In the genomic region with DNA sequence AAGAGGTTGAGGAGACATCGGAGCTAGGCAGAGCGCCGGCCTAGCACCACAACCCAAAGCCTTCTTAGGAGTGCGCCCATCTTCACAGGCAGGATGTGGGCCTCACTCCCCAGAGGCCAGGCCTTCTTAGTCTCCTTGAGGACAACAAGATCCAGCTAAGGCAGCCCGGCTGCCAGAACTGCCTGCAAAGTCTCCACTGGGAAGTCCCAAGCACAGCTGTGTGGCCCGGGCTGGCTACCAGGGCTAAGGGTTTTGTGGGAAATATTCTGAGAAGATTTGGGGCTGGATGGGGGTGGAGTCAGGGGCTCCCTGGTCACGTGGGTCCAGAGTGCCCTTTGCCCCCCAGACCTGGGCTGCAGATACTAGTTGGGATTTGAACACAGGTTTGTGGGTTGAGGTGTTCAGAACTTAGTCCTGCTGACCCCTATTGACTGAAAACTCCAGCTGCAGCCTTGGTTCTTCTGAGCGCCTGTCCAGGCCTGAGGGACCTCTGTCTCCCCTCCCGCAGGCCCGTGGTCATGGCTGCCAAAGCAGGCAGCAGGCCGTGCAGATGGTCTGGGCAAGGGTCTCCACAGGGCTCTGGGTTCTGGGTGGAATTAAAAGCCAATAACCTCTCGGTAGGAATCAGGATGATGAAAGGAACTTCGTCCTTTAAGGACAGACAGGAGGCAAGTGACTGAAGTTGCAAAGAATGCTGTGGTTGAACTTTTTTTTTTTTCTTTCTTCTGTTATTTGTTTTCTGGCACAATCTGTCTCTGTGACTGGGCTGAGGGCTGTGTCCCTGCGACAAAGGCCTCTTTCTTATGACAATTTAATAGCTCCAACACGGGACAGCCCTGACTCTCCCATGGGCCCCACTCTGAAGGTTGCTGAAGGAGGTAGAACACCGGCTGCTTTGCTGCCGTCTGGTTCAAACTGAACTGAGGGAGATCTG, we compare ENCODE assay signal across 8 mouse cellular contexts.
DNase-seq lines count a peak whose midpoint lies in the region.

No protein-coding gene starts in this region.

- peak; percentile 71 to 75 for DNase-seq in cerebellum, postnatal 14 days
- no peak for DNase-seq in cerebellum, adult 8-10 months
- peak; percentile 91 for DNase-seq in Muller cell, postnatal 12 days (ENCODE audit: inconsistent ontology term)
- DNase-seq in heart, adult 9 months (ENCODE audit: low spot score in 2 of 2), result peak; percentile 47 to 72
- DNase-seq in limb, embryonic 10.5 days (ENCODE audit: low spot score), result peak; percentile 52
- no peak for DNase-seq in left cerebral cortex, adult 18-20 months (ENCODE audit: low spot score in 2 of 2)
- DNase-seq in thymus, postnatal 14 days, result no peak
- DNase-seq in lung, postnatal 14 days, result no peak

- H3K27me3 ChIP-seq in limb, embryonic 10.5 days (ENCODE audit: low read depth, poor library complexity, severe bottlenecking), result no peaks in the 10 kb centered on the region

- no peak overlapping the region for H3K4me3 ChIP-seq in limb, embryonic 10.5 days

- H3K36me3 ChIP-seq in limb, embryonic 10.5 days, result no peaks in the 10 kb centered on the region

- WGBS in limb, embryonic 10.5 days, result 65% methylated on average over 17 of the region's 17 CpGs

- no peaks in the 10 kb centered on the region for H3K9me3 ChIP-seq in limb, embryonic 10.5 days (replicated peaks)

- H3K4me1 ChIP-seq in limb, embryonic 10.5 days, result peaks cover 56% of the 10 kb centered on the region

- peak overlapping the region; percentile 81 for H3K27ac ChIP-seq in limb, embryonic 10.5 days

Comparison
In these comparisons a context has a peak if more than half of its experiments do, and no peak if none do; other contexts are left out.
1. DNase-seq: peak in cerebellum, postnatal 14 days (2 of 2), Muller cell, postnatal 12 days (single experiment), heart, adult 9 months (2 of 2) and limb, embryonic 10.5 days (single experiment); none in cerebellum, adult 8-10 months (single experiment), left cerebral cortex, adult 18-20 months (0 of 2), thymus, postnatal 14 days (single experiment) and lung, postnatal 14 days (single experiment).